Mouse (Mus musculus) myocyte (in vitro differentiated cells): Measurements from ENCODE around the gene Gpnmb. TPM values are rescaled to one million over a fixed set of nuclear protein-coding genes. Genes with fewer than 3 reads are reported as not detected.

Source experiments
- H3K27me3 ChIP-seq: one replicate; pipeline ENCODE4 v1.6.1; 2011; ENCODE audit not compliant: control insufficient read depth, insufficient read depth, insufficient read length
- H3K36me3 ChIP-seq: one replicate; pipeline ENCODE4 v1.6.1; 2011; ENCODE audit not compliant: control insufficient read depth, insufficient read depth
- H3K4me2 ChIP-seq: one replicate; pipeline ENCODE4 v1.6.1; 2011; ENCODE audit warnings: low read depth, control low read depth
- H3K4me3 ChIP-seq: one replicate; pipeline ENCODE4 v1.5.1; 2011; ENCODE audit warnings: mild to moderate bottlenecking, control low read depth, moderate library complexity
- H3K79me2 ChIP-seq: one replicate; pipeline ENCODE4 v1.6.1; 2011; ENCODE audit not compliant: control insufficient read depth, insufficient read depth
- H3ac ChIP-seq: one replicate; pipeline ENCODE4 v1.6.1; 2011; ENCODE audit not compliant: control insufficient read depth, insufficient read length
- CEBPB ChIP-seq: IDR thresholded peaks from 2 replicates; pipeline ENCODE4 v1.6.1; 2011; ENCODE audit warnings: mild to moderate bottlenecking, moderate library complexity; ENCODE audit not compliant: poor library complexity, insufficient read depth, severe bottlenecking
- E2F4 ChIP-seq: IDR thresholded peaks from one replicate; pipeline ENCODE4 v1.6.1; 2011; ENCODE audit warnings: mild to moderate bottlenecking, control low read depth, moderate library complexity; ENCODE audit not compliant: insufficient read depth
- MAX ChIP-seq: IDR thresholded peaks from one replicate; pipeline ENCODE4 v1.6.1; 2011; ENCODE audit warnings: low read depth, mild to moderate bottlenecking, control low read depth
- MYOD1 ChIP-seq, 3 experiments: IDR thresholded peaks; one replicate each; pipeline ENCODE4 v1.6.1; 2011; ENCODE audit warnings: control low read depth in 2 of 3, low read depth in 2 of 3, mild to moderate bottlenecking in 2 of 3, moderate library complexity in 1 of 3; ENCODE audit not compliant: insufficient read length in 2 of 3, control insufficient read depth in 1 of 3
- MYOG ChIP-seq, 3 experiments: IDR thresholded peaks; one replicate each; pipeline ENCODE4 v1.6.1; 2011; ENCODE audit warnings: control low read depth in 2 of 3, low read depth in 2 of 3, mild to moderate bottlenecking in 2 of 3; ENCODE audit not compliant: insufficient read length in 2 of 3, control insufficient read depth in 1 of 3, insufficient read depth in 1 of 3
- POLR2A ChIP-seq: IDR thresholded peaks from one replicate; pipeline ENCODE4 v1.6.1; 2011; ENCODE audit warnings: low read depth, mild to moderate bottlenecking, control low read depth, moderate library complexity; ENCODE audit not compliant: insufficient read length
- POLR2AphosphoS2 ChIP-seq: IDR thresholded peaks from one replicate; pipeline ENCODE4 v1.6.1; 2011; ENCODE audit warnings: low read depth, control low read depth; ENCODE audit not compliant: insufficient read length
- REST ChIP-seq: IDR thresholded peaks from one replicate; pipeline ENCODE4 v1.6.1; 2011; ENCODE audit warnings: mild to moderate bottlenecking, control low read depth, moderate library complexity; ENCODE audit not compliant: insufficient read depth, insufficient read length
- SRF ChIP-seq: IDR thresholded peaks from one replicate; pipeline ENCODE4 v1.6.1; 2011; ENCODE audit warnings: low read depth; ENCODE audit not compliant: control insufficient read depth, insufficient read length
- TCF12 ChIP-seq: IDR thresholded peaks from one replicate; pipeline ENCODE4 v1.6.1; 2011; ENCODE audit warnings: mild to moderate bottlenecking, control low read depth; ENCODE audit not compliant: poor library complexity, insufficient read depth, severe bottlenecking
- TCF3 ChIP-seq: IDR thresholded peaks from one replicate; pipeline ENCODE4 v1.6.1; 2011; ENCODE audit warnings: low read depth, control low read depth; ENCODE audit not compliant: insufficient read length
- USF1 ChIP-seq: IDR thresholded peaks from one replicate; pipeline ENCODE4 v1.6.1; 2011; ENCODE audit warnings: low read depth, mild to moderate bottlenecking, control low read depth, moderate library complexity
- polyA plus RNA-seq: library from polyadenylated mRNA; unstranded; fragments of >200 nt; fragmentation: generic; extraction: Trizol; gene quantifications from one replicate; pipeline ENCODE4 v1.2.1, GENCODE M21; 2012; ENCODE audit warnings: missing spikeins

The Gpnmb gene
- polyA plus RNA-seq, 1 experiment = 0.12 TPM

- no peak overlapping the region for H3K4me2 ChIP-seq
- H3K4me3 ChIP-seq = no peak overlapping the region
- no peak for TF ChIP-seq MYOG (IDR thresholded peaks at IDR 0.05; ENCODE audit: control insufficient read depth in 1 of 3, insufficient read depth in 1 of 3, insufficient read length in 2 of 3, low read depth in 2 of 3)
- TF ChIP-seq TCF12 = no peak
- TF ChIP-seq POLR2AphosphoS2 = no peak
- no peak for TF ChIP-seq E2F4
- TF ChIP-seq MAX = no peak
- no peak for TF ChIP-seq USF1
- no peak for TF ChIP-seq MYOD1 (IDR thresholded peaks at IDR 0.05; ENCODE audit: control insufficient read depth in 1 of 3, insufficient read length in 2 of 3, low read depth in 2 of 3)
- TF ChIP-seq TCF3 = no peak
- TF ChIP-seq SRF = no peak
- TF ChIP-seq POLR2A = no peak
- TF ChIP-seq CEBPB = no peak
- TF ChIP-seq REST = no peak
- H3K27me3 ChIP-seq = no peaks in the 10 kb centered on the region
- no peaks in the 10 kb centered on the region for H3K36me3 ChIP-seq
- no peak overlapping the region for H3ac ChIP-seq
- no peaks in the 10 kb centered on the region for H3K79me2 ChIP-seq
These were observed 62.7 kb downstream of the Gpnmb start for GRCm38 (mm10) chr6:49099086-49099485.

- no peaks in the 10 kb centered on the region for H3K79me2 ChIP-seq
- H3K36me3 ChIP-seq = no peaks in the 10 kb centered on the region
- no peak overlapping the region for H3ac ChIP-seq
- H3K27me3 ChIP-seq = no peaks in the 10 kb centered on the region
- H3K4me3 ChIP-seq = no peak overlapping the region
- no peak for TF ChIP-seq SRF
- TF ChIP-seq E2F4 = no peak
- TF ChIP-seq MYOG (IDR thresholded peaks at IDR 0.05; ENCODE audit: control insufficient read depth in 1 of 3, insufficient read depth in 1 of 3, insufficient read length in 2 of 3, low read depth in 2 of 3) = no peak
- TF ChIP-seq REST = no peak
- no peak for TF ChIP-seq POLR2AphosphoS2
- TF ChIP-seq TCF12 = no peak
- no peak for TF ChIP-seq POLR2A
- no peak for TF ChIP-seq TCF3
- TF ChIP-seq CEBPB = no peak
- no peak for TF ChIP-seq MYOD1 (IDR thresholded peaks at IDR 0.05; ENCODE audit: control insufficient read depth in 1 of 3, insufficient read length in 2 of 3, low read depth in 2 of 3)
- TF ChIP-seq USF1 = no peak
- no peak for TF ChIP-seq MAX
- H3K4me2 ChIP-seq = no peak overlapping the region
These were observed 70.6 kb downstream of the Gpnmb start for GRCm38 (mm10) chr6:49106746-49107500.

- no peak overlapping the region for H3K4me2 ChIP-seq
- no peaks in the 10 kb centered on the region for H3K36me3 ChIP-seq
- TF ChIP-seq CEBPB (no peak), E2F4 (no peak), TCF12 (no peak), POLR2A (no peak), MYOD1 (IDR thresholded peaks at IDR 0.05; ENCODE audit: control insufficient read depth in 1 of 3, insufficient read length in 2 of 3, low read depth in 2 of 3) (no peak), MAX (no peak), TCF3 (no peak), SRF (no peak), MYOG (IDR thresholded peaks at IDR 0.05; ENCODE audit: control insufficient read depth in 1 of 3, insufficient read depth in 1 of 3, insufficient read length in 2 of 3, low read depth in 2 of 3) (no peak), REST (no peak), USF1 (no peak), POLR2AphosphoS2 (no peak)
- H3ac ChIP-seq = no peak overlapping the region
- no peak overlapping the region for H3K4me3 ChIP-seq
- H3K79me2 ChIP-seq = no peaks in the 10 kb centered on the region
- H3K27me3 ChIP-seq = no peaks in the 10 kb centered on the region
These were observed 72.8 kb downstream of the Gpnmb start for GRCm38 (mm10) chr6:49109196-49109595.

GRCm38 (mm10) chr6:49113895-49114294, 77.5 kb downstream of the Gpnmb start:
- Histone ChIP-seq H3K4me3 (no peak overlapping the region), H3K36me3 (no peaks in the 10 kb centered on the region), H3K27me3 (no peaks in the 10 kb centered on the region), H3K4me2 (no peak overlapping the region), H3ac (no peak overlapping the region), H3K79me2 (no peaks in the 10 kb centered on the region)
- TF ChIP-seq TCF12 (no peak), MYOG (IDR thresholded peaks at IDR 0.05; ENCODE audit: control insufficient read depth in 1 of 3, insufficient read depth in 1 of 3, insufficient read length in 2 of 3, low read depth in 2 of 3) (no peak), TCF3 (no peak), USF1 (no peak), REST (no peak), POLR2A (no peak), E2F4 (no peak), MYOD1 (IDR thresholded peaks at IDR 0.05; ENCODE audit: control insufficient read depth in 1 of 3, insufficient read length in 2 of 3, low read depth in 2 of 3) (no peak), POLR2AphosphoS2 (no peak), SRF (no peak)
